Mouse (Mus musculus): ENCODE data around the gene Pcdh15.

- no peak for TF ChIP-seq MAX (IDR thresholded peaks at IDR 0.05; ENCODE audit: low read depth)
- TF ChIP-seq SRF (IDR thresholded peaks at IDR 0.05; ENCODE audit: control insufficient read depth, insufficient read length, low read depth), result no peak
- no peak for TF ChIP-seq E2F4 (IDR thresholded peaks at IDR 0.05; ENCODE audit: insufficient read depth)
- no peak for TF ChIP-seq MYOG (IDR thresholded peaks at IDR 0.05; ENCODE audit: control insufficient read depth in 1 of 3, insufficient read depth in 1 of 3, insufficient read length in 2 of 3, low read depth in 2 of 3)
- no peak for TF ChIP-seq POLR2A (IDR thresholded peaks at IDR 0.05; ENCODE audit: insufficient read length, low read depth)
- no peak for TF ChIP-seq TCF12 (IDR thresholded peaks at IDR 0.05; ENCODE audit: insufficient read depth, poor library complexity, severe bottlenecking)
- TF ChIP-seq TCF3 (IDR thresholded peaks at IDR 0.05; ENCODE audit: insufficient read length, low read depth), result no peak
- no peak for TF ChIP-seq POLR2AphosphoS2 (IDR thresholded peaks at IDR 0.05; ENCODE audit: insufficient read length, low read depth)
- no peak for TF ChIP-seq MYOD1 (IDR thresholded peaks at IDR 0.05; ENCODE audit: control insufficient read depth in 1 of 3, insufficient read length in 2 of 3, low read depth in 2 of 3)
- TF ChIP-seq USF1 (IDR thresholded peaks at IDR 0.05; ENCODE audit: low read depth), result no peak
- no peak for TF ChIP-seq CEBPB (IDR thresholded peaks at IDR 0.05; ENCODE audit: insufficient read depth, poor library complexity, severe bottlenecking)
- no peak for TF ChIP-seq REST (IDR thresholded peaks at IDR 0.05; ENCODE audit: insufficient read depth, insufficient read length)
Observed at GRCm38 (mm10) chr10:74359526-74359925, 1260.4 kb downstream of the Pcdh15 start.
